In genomic region chr10:60838816-60839215, GRCm38 (mm10) we compare ENCODE assay signal across 17 mouse cellular contexts. TPM values are rescaled to one million over a fixed set of nuclear protein-coding genes. Genes with fewer than 3 reads are reported as not detected.
DNase-seq lines count a peak whose midpoint lies in the region; ATAC-seq and TF ChIP-seq lines count a peak whose summit lies in the region.
"Had no signal": no experiment of that assay in that cellular context is flagged by ENCODE, and none has a peak within 500 bp of the region (broad histone marks: within the 10 kb centered on the region; RNA-seq: fewer than 3 reads in every experiment).

No protein-coding gene starts in this region.

- H3K36me3 ChIP-seq in forebrain, embryonic 16.5 days (ENCODE audit: control insufficient read depth, insufficient read depth) = no peaks in the 10 kb centered on the region
- H3K36me3 ChIP-seq in forebrain, embryonic 11.5 days (ENCODE audit: control insufficient read depth, insufficient read depth, low read length) = no peaks in the 10 kb centered on the region
- H3K36me3 ChIP-seq in lung, embryonic 14.5 days (ENCODE audit: insufficient read depth) = no peaks in the 10 kb centered on the region
- H3K36me3 ChIP-seq in heart, embryonic 14.5 days (ENCODE audit: control insufficient read depth, insufficient read depth, low read length) = no peaks in the 10 kb centered on the region
- H3K36me3 ChIP-seq in midbrain, postnatal 0 days (ENCODE audit: insufficient read depth, low read length) = no peaks in the 10 kb centered on the region
- H3K36me3 ChIP-seq: embryonic facial prominence, embryonic 12.5 days; liver, embryonic 15.5 days; neural tube, embryonic 12.5 days had no signal

- peak overlapping the region; percentile 12 for H3K4me2 ChIP-seq in forebrain, embryonic 16.5 days (ENCODE audit: low read length)
- no peak overlapping the region for H3K4me2 ChIP-seq in forebrain, embryonic 11.5 days (ENCODE audit: low read depth, low read length, severe bottlenecking)
- peak overlapping the region; percentile 12; the same call in 1 of the 2 replicates for H3K4me2 ChIP-seq in lung, embryonic 14.5 days
- peak overlapping the region; percentile 57 for H3K4me2 ChIP-seq in heart, embryonic 14.5 days (ENCODE audit: low read length)
- H3K4me2 ChIP-seq in midbrain, postnatal 0 days (ENCODE audit: low read depth, low read length, poor library complexity, severe bottlenecking) = 0 out of 2 replicates have a peak overlapping the region, but pooled peaks have one; percentile 15
- H3K4me2 ChIP-seq: embryonic facial prominence, embryonic 12.5 days; forebrain, embryonic 13.5 days; liver, embryonic 15.5 days; neural tube, embryonic 12.5 days had no signal

- no peak overlapping the region for H3K4me3 ChIP-seq in forebrain, embryonic 16.5 days (replicated peaks; ENCODE audit: low read length)
- no peak overlapping the region for H3K4me3 ChIP-seq in forebrain, embryonic 11.5 days (ENCODE audit: low read depth, low read length)
- no peak overlapping the region for H3K4me3 ChIP-seq in lung, embryonic 14.5 days (ENCODE audit: low read depth, low read length)
- 0 out of 4 replicates have a peak overlapping the region, but pooled peaks have one; percentile 9 to 14 for H3K4me3 ChIP-seq in heart, embryonic 14.5 days (ENCODE audit: control insufficient read depth in 1 of 2, insufficient read depth in 1 of 2, low read depth in 1 of 2, low read length in 2 of 2)
- H3K4me3 ChIP-seq in midbrain, postnatal 0 days (ENCODE audit: low read depth, low read length) = no peak overlapping the region
- H3K4me3 ChIP-seq: embryonic facial prominence, embryonic 12.5 days; forebrain, embryonic 13.5 days; liver, embryonic 15.5 days; megakaryocyte, embryonic 14.5 days; neural tube, embryonic 12.5 days had no signal

- H3K9me3 ChIP-seq in forebrain, embryonic 16.5 days (ENCODE audit: control insufficient read depth, low read length) = no peaks in the 10 kb centered on the region
- H3K9me3 ChIP-seq in forebrain, embryonic 11.5 days (ENCODE audit: control insufficient read depth, low read length) = no peaks in the 10 kb centered on the region
- no peaks in the 10 kb centered on the region for H3K9me3 ChIP-seq in lung, embryonic 14.5 days (ENCODE audit: low read depth, low read length)
- H3K9me3 ChIP-seq in heart, embryonic 14.5 days (ENCODE audit: control insufficient read depth, low read length) = no peaks in the 10 kb centered on the region
- H3K9me3 ChIP-seq in midbrain, postnatal 0 days (ENCODE audit: low read length) = no peaks in the 10 kb centered on the region
- H3K9me3 ChIP-seq: embryonic facial prominence, embryonic 12.5 days; forebrain, embryonic 13.5 days; liver, embryonic 15.5 days; megakaryocyte, embryonic 14.5 days; neural tube, embryonic 12.5 days had no signal

- 48% methylated on average over 19 of the region's 19 CpGs for WGBS in forebrain, embryonic 16.5 days
- 78% methylated on average over 19 of the region's 19 CpGs for WGBS in forebrain, embryonic 11.5 days
- 36% methylated on average over 19 of the region's 19 CpGs for WGBS in lung, embryonic 14.5 days
- WGBS in heart, embryonic 14.5 days = 19% methylated on average over 19 of the region's 19 CpGs
- 48% methylated on average over 19 of the region's 19 CpGs for WGBS in midbrain, postnatal 0 days

- no peak for TF ChIP-seq CTCF in lung, embryonic 14.5 days (IDR thresholded peaks at IDR 0.05; ENCODE audit: low read depth)
- TF ChIP-seq CTCF in midbrain, postnatal 0 days (IDR thresholded peaks at IDR 0.05) = no peak

- H3K27ac ChIP-seq in forebrain, embryonic 16.5 days (ENCODE audit: low read length) = no peak overlapping the region
- no peak overlapping the region for H3K27ac ChIP-seq in forebrain, embryonic 11.5 days (ENCODE audit: low read depth, low read length)
- H3K27ac ChIP-seq in lung, embryonic 14.5 days (ENCODE audit: low read depth) = no peak overlapping the region
- no peak overlapping the region for H3K27ac ChIP-seq in heart, embryonic 14.5 days (replicated peaks in 1 of 2; ENCODE audit: control insufficient read depth in 1 of 2, insufficient read depth in 1 of 2, low read depth in 2 of 2, low read length in 2 of 2)
- H3K27ac ChIP-seq in midbrain, postnatal 0 days (ENCODE audit: low read depth, low read length) = no peak overlapping the region
- H3K27ac ChIP-seq: embryonic facial prominence, embryonic 12.5 days; forebrain, embryonic 13.5 days; liver, embryonic 15.5 days; neural tube, embryonic 12.5 days had no signal

- H3K4me1 ChIP-seq in forebrain, embryonic 16.5 days (replicated peaks; ENCODE audit: control insufficient read depth, insufficient read depth, low read length) = no peaks in the 10 kb centered on the region
- no peaks in the 10 kb centered on the region for H3K4me1 ChIP-seq in forebrain, embryonic 11.5 days (replicated peaks; ENCODE audit: control insufficient read depth, insufficient read depth, low read length)
- no peaks in the 10 kb centered on the region for H3K4me1 ChIP-seq in lung, embryonic 14.5 days (ENCODE audit: insufficient read depth)
- H3K4me1 ChIP-seq in heart, embryonic 14.5 days (ENCODE audit: control insufficient read depth in 2 of 2, insufficient read depth in 2 of 2, low read length in 2 of 2) = peaks cover 12 to 17% of the 10 kb centered on the region in 2 experiments
- no peaks in the 10 kb centered on the region for H3K4me1 ChIP-seq in midbrain, postnatal 0 days (ENCODE audit: insufficient read depth, low read length)
- H3K4me1 ChIP-seq: embryonic facial prominence, embryonic 12.5 days; liver, embryonic 15.5 days; neural tube, embryonic 12.5 days had no signal

- ATAC-seq in forebrain, embryonic 16.5 days = no peak
- ATAC-seq in forebrain, embryonic 11.5 days (replicated peaks; ENCODE audit: low FRiP score) = no peak
- ATAC-seq in lung, embryonic 14.5 days (ENCODE audit: insufficient read depth) = no peak
- ATAC-seq in heart, embryonic 14.5 days (ENCODE audit: insufficient number of reproducible peaks, insufficient read depth, low FRiP score, low read depth) = no peak
- ATAC-seq in midbrain, postnatal 0 days (ENCODE audit: low FRiP score) = no peak
- ATAC-seq: forebrain, embryonic 13.5 days; inflammation-experienced regulatory T-cells, adult 6 months had no signal

- no peaks in the 10 kb centered on the region for H3K27me3 ChIP-seq in forebrain, embryonic 16.5 days (replicated peaks; ENCODE audit: control insufficient read depth, insufficient read depth, low read length)
- H3K27me3 ChIP-seq in forebrain, embryonic 11.5 days (ENCODE audit: control insufficient read depth, insufficient read depth, low read length) = peaks cover 3% of the 10 kb centered on the region; the same call in 1 of the 2 replicates
- no peaks in the 10 kb centered on the region for H3K27me3 ChIP-seq in lung, embryonic 14.5 days (ENCODE audit: insufficient read depth, low read length)
- H3K27me3 ChIP-seq in heart, embryonic 14.5 days (ENCODE audit: control insufficient read depth, insufficient read depth, low read length) = no peaks in the 10 kb centered on the region
- H3K27me3 ChIP-seq in midbrain, postnatal 0 days (ENCODE audit: insufficient read depth, low read length) = peaks cover 4% of the 10 kb centered on the region; the same call in 1 of the 2 replicates

- no peak overlapping the region for H3K9ac ChIP-seq in forebrain, embryonic 16.5 days (replicated peaks; ENCODE audit: low read depth, low read length)
- H3K9ac ChIP-seq in forebrain, embryonic 11.5 days (ENCODE audit: low read length) = no peak overlapping the region
- no peak overlapping the region for H3K9ac ChIP-seq in lung, embryonic 14.5 days
- no peak overlapping the region; the same call in 1 of the 2 replicates for H3K9ac ChIP-seq in heart, embryonic 14.5 days (ENCODE audit: low read length)
- H3K9ac ChIP-seq in midbrain, postnatal 0 days (replicated peaks; ENCODE audit: low read length, poor library complexity, severe bottlenecking) = no peak overlapping the region
- H3K9ac ChIP-seq: embryonic facial prominence, embryonic 12.5 days; forebrain, embryonic 13.5 days; liver, embryonic 15.5 days; neural tube, embryonic 12.5 days had no signal

- DNase-seq in forebrain, embryonic 11.5 days (ENCODE audit: low spot score) = no peak
- DNase-seq in lung, embryonic 14.5 days = peak; percentile 72
- no peak for DNase-seq in lung, postnatal 14 days
- peak; percentile 40 for DNase-seq in midbrain, postnatal 0 days (ENCODE audit: low spot score)
- no peak for DNase-seq in B cell, adult 2 months
- DNase-seq: cerebellum, adult 9-11 months; gastrocnemius, postnatal 14 days; kidney, postnatal 25 days; layer of hippocampus, postnatal 36 days had no signal

RNA-seq across cellular contexts. Expression of gene Unc5b, which starts 7.4 kb away (rescaled TPM):
- 2.2 and 2.6 TPM in 2 replicates for polyA plus RNA-seq in forebrain, embryonic 16.5 days (2015; fragmentation: Nextera tagmentation; extraction: Ambion mirVana)
- 4.0 TPM in 2 replicates for polyA plus RNA-seq in forebrain, embryonic 11.5 days (2014; fragmentation: Nextera tagmentation; extraction: Ambion mirVana)
- 6.6 TPM in 2 replicates for polyA plus RNA-seq in lung, embryonic 14.5 days (2014; fragmentation: Nextera tagmentation; extraction: Ambion mirVana)
- 11.5 and 13.3 TPM in 2 replicates for polyA plus RNA-seq in heart, embryonic 14.5 days (2014; fragmentation: Nextera tagmentation; extraction: Ambion mirVana)
- 13.5 and 17.1 TPM in 2 replicates for total RNA-seq in midbrain, postnatal 0 days (2014; rRNA removed)
- polyA plus RNA-seq in midbrain, postnatal 0 days (2015; fragmentation: Nextera tagmentation; extraction: Ambion mirVana) = 1.1 and 1.3 TPM in 2 replicates

Comparison
In these comparisons a context has a peak if more than half of its experiments do, and no peak if none do; other contexts are left out.
1. DNase-seq: peak in lung, embryonic 14.5 days (single experiment) and midbrain, postnatal 0 days (single experiment); none in forebrain, embryonic 11.5 days (single experiment), lung, postnatal 14 days (single experiment) and B cell, adult 2 months (0 of 2).
2. H3K4me3 ChIP-seq: peak in heart, embryonic 14.5 days (2 of 2); none in forebrain, embryonic 16.5 days (single experiment), forebrain, embryonic 11.5 days (single experiment), lung, embryonic 14.5 days (single experiment) and midbrain, postnatal 0 days (single experiment).